Mouse (Mus musculus): Measurements from ENCODE around the gene Axdnd1.
"Not testable (repeated sequence)": the region's sequence is repeated elsewhere in the genome, so short reads cannot be mapped to it uniquely, and the experiment has no call there.

The Axdnd1 gene

GRCm38 (mm10) chr1:156344433-156344832 lies 76.5 kb downstream of the Axdnd1 start:
- DNase-seq (ENCODE audit: extremely low read depth, low read depth): no peak

- DNase-seq (ENCODE audit: extremely low read depth, low read depth): no peak
Measured at GRCm38 (mm10) chr1:156340847-156341246, 80.1 kb downstream of the Axdnd1 start.

- DNase-seq (ENCODE audit: extremely low read depth, low read depth): no peak
Measured at GRCm38 (mm10) chr1:156323126-156323525, 97.8 kb downstream of the Axdnd1 start.

GRCm38 (mm10) chr1:156310630-156311029 lies 110.3 kb downstream of the Axdnd1 start, which contains the start of gene Nphs2:
Gene Nphs2 (plus strand): TSS chr1:156310727.
- no peak for DNase-seq (ENCODE audit: extremely low read depth, low read depth)

GRCm38 (mm10) chr1:156308595-156308994 lies 112.4 kb downstream of the Axdnd1 start:
- DNase-seq (ENCODE audit: extremely low read depth, low read depth): peak; percentile 52

GRCm38 (mm10) chr1:156302911-156303749 lies 117.8 kb downstream of the Axdnd1 start, which contains the start of gene Tdrd5:
Gene Tdrd5 (minus strand): TSS chr1:156303664.
- no peak for DNase-seq (ENCODE audit: extremely low read depth, low read depth)

- DNase-seq (ENCODE audit: extremely low read depth, low read depth): no peak
Measured at GRCm38 (mm10) chr1:156290016-156290415, 130.9 kb downstream of the Axdnd1 start.

DNA sequence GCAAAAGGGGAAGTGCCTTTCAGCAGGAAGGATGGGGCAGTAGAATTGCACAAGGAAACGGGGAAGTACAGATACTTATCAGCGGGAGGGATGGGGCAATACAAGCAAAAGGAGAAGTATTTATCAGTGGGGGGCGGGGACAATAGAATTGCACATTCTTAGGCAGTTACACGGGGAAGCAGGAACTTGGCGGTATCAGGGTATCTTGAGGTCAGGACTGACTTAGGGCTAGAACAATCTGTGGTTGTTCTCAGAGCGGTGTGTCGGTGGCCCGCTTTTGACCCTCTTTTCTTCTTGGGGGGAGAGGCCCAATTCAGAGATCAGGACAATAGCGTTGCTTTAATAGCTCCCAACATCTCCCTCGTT lies 131.8 kb downstream of the Axdnd1 start:
- DNase-seq (ENCODE audit: extremely low read depth, low read depth): not testable (repeated sequence)

- DNase-seq (ENCODE audit: extremely low read depth, low read depth): peak; percentile 85
Measured at GRCm38 (mm10) chr1:156288556-156289221, 132.3 kb downstream of the Axdnd1 start.

GRCm38 (mm10) chr1:156285541-156285896 lies 135.4 kb downstream of the Axdnd1 start:
- no peak for DNase-seq (ENCODE audit: extremely low read depth, low read depth)

DNA sequence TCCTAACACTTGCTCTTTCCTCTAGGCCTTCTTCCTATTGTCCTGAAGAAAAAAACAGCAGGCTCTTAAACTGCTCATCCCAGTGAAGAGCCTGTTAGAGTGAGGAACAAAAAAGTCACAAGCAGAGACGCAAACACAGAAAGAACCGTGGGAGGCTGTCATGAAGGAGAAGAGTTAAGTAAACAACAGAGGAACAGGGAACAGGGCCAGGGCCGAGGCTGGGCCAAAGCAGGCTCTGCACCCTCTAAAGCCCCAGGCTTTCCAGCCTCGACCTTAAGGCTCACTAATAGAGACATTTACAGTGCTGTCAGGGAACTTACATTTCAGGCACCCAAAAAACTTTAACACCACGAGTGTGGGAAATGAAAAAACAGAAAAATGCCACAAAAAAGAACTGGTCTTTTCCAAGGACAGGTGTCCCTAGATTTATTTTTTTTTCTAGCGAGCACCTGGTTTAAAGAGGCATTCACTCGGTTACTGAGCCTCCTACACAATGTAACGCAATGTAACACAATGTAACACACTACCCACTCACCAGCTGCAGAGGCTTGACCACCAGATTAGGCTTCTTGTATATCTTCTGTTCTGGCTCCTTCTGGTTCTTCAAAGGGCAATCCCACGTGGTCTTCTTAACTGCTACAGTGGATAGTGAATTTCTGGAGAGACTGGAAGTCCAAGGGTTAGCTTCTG lies 136.0 kb downstream of the Axdnd1 start:
- DNase-seq (ENCODE audit: extremely low read depth, low read depth): no peak

DNA sequence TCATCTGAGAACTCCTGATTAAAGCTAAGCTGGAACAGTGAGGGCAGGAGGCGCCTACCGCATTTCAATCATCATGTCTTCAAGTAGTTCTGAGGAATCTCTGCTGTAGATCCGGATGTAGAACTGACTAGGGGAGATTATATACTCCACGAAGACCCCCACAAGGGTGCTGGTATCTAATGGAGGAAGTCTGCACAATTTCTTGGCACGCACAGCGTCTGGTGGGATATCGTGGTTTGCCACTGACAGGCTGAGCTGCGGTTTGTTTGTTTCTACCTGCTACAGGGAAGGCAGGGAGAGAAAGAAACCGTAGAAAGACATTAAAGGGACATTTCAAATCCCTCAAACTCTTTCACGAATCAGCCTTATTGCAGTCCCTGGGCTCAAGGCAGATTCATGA lies 136.8 kb downstream of the Axdnd1 start:
- DNase-seq (ENCODE audit: extremely low read depth, low read depth): peak; percentile 50

GRCm38 (mm10) chr1:156280131-156280530 lies 140.8 kb downstream of the Axdnd1 start:
- no peak for DNase-seq (ENCODE audit: extremely low read depth, low read depth)

GRCm38 (mm10) chr1:156273647-156274046 lies 147.3 kb downstream of the Axdnd1 start:
- no peak for DNase-seq (ENCODE audit: extremely low read depth, low read depth)

Measured in MEL-GATA-1-ER (cell line).